ENCODE assay signal across 9 mouse cellular contexts in the genomic region with DNA sequence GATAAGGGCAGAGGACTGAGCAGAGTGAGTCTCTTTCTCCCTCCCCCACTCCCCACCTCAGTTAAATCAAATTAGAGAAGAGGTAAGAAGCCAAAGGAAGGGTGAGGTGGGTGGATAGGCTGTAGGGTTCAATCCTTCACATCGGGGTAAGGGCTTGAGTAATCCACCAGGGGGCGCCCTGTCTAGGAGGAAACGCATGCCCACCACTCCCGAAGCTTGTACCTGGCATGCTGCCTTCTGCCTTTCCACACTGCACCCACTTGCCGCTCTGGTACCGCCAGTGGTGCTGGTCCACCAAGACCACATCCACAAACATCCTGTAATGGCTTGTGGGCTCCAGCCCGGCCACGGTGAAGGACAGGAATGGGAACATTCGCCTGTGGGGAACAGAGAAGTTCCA. TPM values are rescaled to one million over a fixed set of nuclear protein-coding genes. Genes with fewer than 3 reads are reported as not detected.
DNase-seq lines count a peak whose midpoint lies in the region; ATAC-seq and TF ChIP-seq lines count a peak whose summit lies in the region.
"Had no signal": no experiment of that assay in that cellular context is flagged by ENCODE, and none has a peak within 500 bp of the region (broad histone marks: within the 10 kb centered on the region; RNA-seq: fewer than 3 reads in every experiment).

No protein-coding gene starts in this region.

- no peak for TF ChIP-seq POLR2A in thymus, adult 2 months (IDR thresholded peaks at IDR 0.05; ENCODE audit: control insufficient read depth, extremely low read depth, insufficient read depth, low read length, poor library complexity)

- 18% methylated on average over 9 of the region's 9 CpGs for WGBS in heart, embryonic 12.5 days
- WGBS in thymus, adult 2 months, result 11% methylated on average over 9 of the region's 9 CpGs

- no peak overlapping the region for H3K4me2 ChIP-seq in heart, embryonic 12.5 days

- ATAC-seq in heart, embryonic 12.5 days (ENCODE audit: insufficient number of reproducible peaks, low FRiP score), result no peak

- H3K9ac ChIP-seq in heart, embryonic 12.5 days, result no peak overlapping the region

- TF ChIP-seq CTCF in E14TG2a.4 (conservative IDR thresholded peaks at IDR 0.05; ENCODE audit: low read length), result peak; percentile 82
- peak; percentile 89; the same call in 1 of the 2 replicates for TF ChIP-seq CTCF in thymus, adult 2 months (IDR thresholded peaks at IDR 0.05; ENCODE audit: borderline replicate concordance, control insufficient read depth, extremely low read depth, insufficient read depth, low read length, poor library complexity)

- no peaks in the 10 kb centered on the region for H3K36me3 ChIP-seq in heart, embryonic 12.5 days
- no peaks in the 10 kb centered on the region for H3K36me3 ChIP-seq in E14TG2a.4 (ENCODE audit: insufficient read depth, low read length)
- no peaks in the 10 kb centered on the region for H3K36me3 ChIP-seq in thymus, adult 2 months (ENCODE audit: control insufficient read depth, insufficient read depth, low read length)

- H3K27me3 ChIP-seq in heart, embryonic 12.5 days (replicated peaks), result peaks cover 51% of the 10 kb centered on the region
- H3K27me3 ChIP-seq in E14TG2a.4 (ENCODE audit: insufficient read depth, low read length), result peaks cover 56% of the 10 kb centered on the region
- no peaks in the 10 kb centered on the region; the same call in 1 of the 2 replicates for H3K27me3 ChIP-seq in thymus, adult 2 months (ENCODE audit: control insufficient read depth, insufficient read depth, low read length)

- no peaks in the 10 kb centered on the region for H3K9me3 ChIP-seq in heart, embryonic 12.5 days (replicated peaks)
- H3K9me3 ChIP-seq in E14TG2a.4 (ENCODE audit: low read length), result no peaks in the 10 kb centered on the region

- H3K27ac ChIP-seq in heart, embryonic 12.5 days (ENCODE audit: poor library complexity, severe bottlenecking), result no peak overlapping the region
- no peak overlapping the region for H3K27ac ChIP-seq in thymus, adult 2 months (ENCODE audit: control insufficient read depth, insufficient read depth, low read length)

- no peak overlapping the region for H3K4me3 ChIP-seq in heart, embryonic 12.5 days
- no peak overlapping the region for H3K4me3 ChIP-seq in E14TG2a.4 (replicated peaks; ENCODE audit: low read length)
- no peak overlapping the region for H3K4me3 ChIP-seq in thymus, adult 2 months (ENCODE audit: control insufficient read depth, insufficient read depth, low read length)

- DNase-seq in heart, adult 18-20 months, result peak; percentile 56 to 80
- peak; percentile 49 for DNase-seq in c-Kit-positive CD71-negative TER-119-negative erythroid progenitor cells, embryonic 14.5 days (ENCODE audit: low read depth)
- peak; percentile 74 for DNase-seq in gastrocnemius, adult 18-20 months (ENCODE audit: low spot score)
- DNase-seq in kidney, postnatal 36 days, result peak; percentile 37 to 86
- DNase-seq in mesoderm, embryonic 11.5 days (ENCODE audit: low read depth, low spot score), result peak; percentile 63
- DNase-seq in thymus, adult 2 months, result peak; percentile 80

- H3K4me1 ChIP-seq in heart, embryonic 12.5 days (replicated peaks), result peaks cover 8% of the 10 kb centered on the region
- H3K4me1 ChIP-seq in E14TG2a.4 (replicated peaks; ENCODE audit: low read depth, low read length), result peaks cover 14% of the 10 kb centered on the region
- H3K4me1 ChIP-seq in thymus, adult 2 months (replicated peaks; ENCODE audit: control insufficient read depth, insufficient read depth, low read length), result peaks cover 4% of the 10 kb centered on the region; the same call in 1 of the 2 replicates

RNA-seq across cellular contexts. Expression of gene Tbx21, which starts 13.4 kb away (rescaled TPM):
- under 1 TPM; 0.10 to 0.41 TPM for total RNA-seq in heart, adult 18-20 months (2021)
- polyA plus RNA-seq in heart, embryonic 12.5 days (2016; fragmentation: Nextera tagmentation; extraction: Ambion mirVana), result not detected in 2 replicates
- total RNA-seq in gastrocnemius, adult 18-20 months (2021), result under 1 TPM; 0.41 to 0.50 TPM
- polyA plus RNA-seq in thymus, adult 2 months (2012; rRNA removed), result 4.0 TPM in 2 replicates
- total RNA-seq: left cerebral cortex, postnatal 10 days had no signal

RNA-seq across cellular contexts. Expression of gene Tbkbp1, which starts 49.6 kb away (rescaled TPM):
- 10 to 100 TPM; 12.5 to 15.0 TPM for total RNA-seq in heart, adult 18-20 months (2021)
- polyA plus RNA-seq in heart, embryonic 12.5 days (2016; fragmentation: Nextera tagmentation; extraction: Ambion mirVana), result 10.6 and 12.6 TPM in 2 replicates
- total RNA-seq in gastrocnemius, adult 18-20 months (2021), result 1 to 10 TPM; 3.3 to 6.8 TPM
- 7.3 and 8.8 TPM in 2 replicates for polyA plus RNA-seq in thymus, adult 2 months (2012; rRNA removed)

RNA-seq across cellular contexts. Expression of gene Osbpl7, which starts 51.3 kb away (rescaled TPM):
- 1 to 10 TPM; 3.8 to 5.1 TPM for total RNA-seq in heart, adult 18-20 months (2021)
- 4.8 and 5.5 TPM in 2 replicates for polyA plus RNA-seq in heart, embryonic 12.5 days (2016; fragmentation: Nextera tagmentation; extraction: Ambion mirVana)
- 1 to 10 TPM; 2.5 to 2.9 TPM for total RNA-seq in gastrocnemius, adult 18-20 months (2021)
- polyA plus RNA-seq in thymus, adult 2 months (2012; rRNA removed), result 36.7 and 37.7 TPM in 2 replicates
